Mouse (Mus musculus): ENCODE measurements around the gene Rai14.
"Not testable (repeated sequence)": the region's sequence is repeated elsewhere in the genome, so short reads cannot be mapped to it uniquely, and the experiment has no call there.

The Rai14 gene

DNA sequence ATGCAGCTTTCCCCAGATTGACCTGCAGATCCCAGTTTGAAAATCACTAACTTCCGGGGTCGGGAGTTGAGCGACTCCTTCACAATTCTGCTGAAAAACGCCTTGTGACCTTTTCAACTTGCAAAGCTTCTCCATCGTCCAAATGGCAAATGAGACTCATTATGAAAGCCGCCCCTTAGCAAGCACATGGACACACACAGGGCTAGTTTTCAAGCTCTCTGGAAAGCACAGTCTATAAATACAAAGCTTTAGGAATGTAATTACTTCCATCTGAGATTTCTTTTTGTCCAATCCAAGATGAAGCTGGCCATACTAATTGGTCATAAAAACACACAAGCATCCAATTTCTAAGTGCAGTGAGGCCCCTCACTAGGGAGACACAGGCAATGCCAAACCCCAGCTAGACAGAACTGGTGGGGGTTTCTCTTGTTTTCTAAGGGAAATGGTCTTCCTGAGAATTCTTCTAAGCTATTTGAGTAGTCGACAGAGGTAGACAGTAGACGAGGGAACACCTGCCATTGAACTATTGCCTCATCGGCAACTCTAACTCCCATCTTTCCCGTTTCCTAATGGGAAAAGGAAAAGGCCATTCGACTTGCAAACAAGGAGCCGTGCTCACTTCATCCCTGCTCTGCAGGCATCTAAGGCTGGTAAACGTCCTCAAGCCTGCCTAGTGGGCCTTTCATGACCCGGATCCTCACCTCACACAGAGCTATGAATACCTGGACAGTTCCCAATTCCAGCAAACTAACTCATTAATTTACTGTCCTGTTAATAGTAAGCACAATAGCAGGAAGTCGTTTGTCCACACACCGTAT is 173.9 kb downstream of the Rai14 start:
- in situ Hi-C loops (cut with MboI, MseI), result no loop called here

DNA sequence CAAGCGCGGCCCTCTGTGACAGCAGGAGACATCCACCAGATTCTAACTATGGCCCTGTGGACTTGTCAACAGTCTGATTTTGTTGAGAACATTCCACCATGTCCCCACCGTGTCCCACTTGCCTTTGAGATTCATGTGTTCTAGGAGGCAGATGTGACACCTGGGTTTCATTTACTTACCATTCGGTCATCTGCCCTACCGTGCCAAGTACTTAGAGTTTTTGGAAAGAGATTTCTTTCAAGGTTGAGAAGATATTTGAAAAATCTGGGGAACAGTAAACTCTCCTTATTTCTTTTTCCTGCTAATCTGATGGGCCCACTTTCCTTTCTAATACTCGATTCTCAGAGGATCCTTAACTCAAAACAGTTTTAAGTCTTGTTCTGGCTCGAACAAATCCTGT is 178.5 kb downstream of the Rai14 start:
- in situ Hi-C loops (cut with MboI, MseI), result no loop called here

DNA sequence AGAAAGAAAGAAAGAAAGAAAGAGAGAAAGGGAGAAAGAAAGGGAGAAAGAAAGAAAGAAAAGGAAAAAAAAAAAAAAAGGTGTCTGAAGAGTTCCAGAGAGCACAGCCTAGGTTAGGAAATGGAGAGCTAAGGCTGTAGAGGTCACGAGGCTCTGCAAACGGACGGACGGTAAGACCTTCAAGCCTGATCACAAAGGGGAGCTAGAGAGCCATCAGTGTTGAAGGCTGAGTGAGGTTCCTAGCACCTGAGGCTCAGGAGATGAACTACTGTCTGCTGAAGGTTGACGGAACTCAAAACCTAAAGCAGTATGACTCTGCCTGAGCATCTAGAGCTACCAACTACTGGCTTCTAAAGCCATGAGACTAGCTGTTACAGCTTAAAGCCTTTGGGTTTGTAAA is 179.8 kb downstream of the Rai14 start:
- in situ Hi-C loops (cut with MboI, MseI), result no loop called here

GRCm38 (mm10) chr15:10533361-10533760 is 181.1 kb downstream of the Rai14 start:
- in situ Hi-C loops (cut with MboI, MseI), result not testable (repeated sequence)

GRCm38 (mm10) chr15:10531352-10531751 is 183.1 kb downstream of the Rai14 start:
- in situ Hi-C loops (cut with MboI, MseI), result no loop called here

- in situ Hi-C loops (cut with MboI, MseI), result no loop called here
These were observed 188.5 kb downstream of the Rai14 start for GRCm38 (mm10) chr15:10525896-10526295.
